Mouse (Mus musculus): ENCODE measurements around the gene Ttll9. TPM values are rescaled to one million over a fixed set of nuclear protein-coding genes. Genes with fewer than 3 reads are reported as not detected.
A peak's percentile ranks its signal among the peaks of the same experiment; 100 is the strongest.

Ttll9 gene
- polyA plus RNA-seq, 1 experiment from 2014 or later: 1.1 TPM

DNA sequence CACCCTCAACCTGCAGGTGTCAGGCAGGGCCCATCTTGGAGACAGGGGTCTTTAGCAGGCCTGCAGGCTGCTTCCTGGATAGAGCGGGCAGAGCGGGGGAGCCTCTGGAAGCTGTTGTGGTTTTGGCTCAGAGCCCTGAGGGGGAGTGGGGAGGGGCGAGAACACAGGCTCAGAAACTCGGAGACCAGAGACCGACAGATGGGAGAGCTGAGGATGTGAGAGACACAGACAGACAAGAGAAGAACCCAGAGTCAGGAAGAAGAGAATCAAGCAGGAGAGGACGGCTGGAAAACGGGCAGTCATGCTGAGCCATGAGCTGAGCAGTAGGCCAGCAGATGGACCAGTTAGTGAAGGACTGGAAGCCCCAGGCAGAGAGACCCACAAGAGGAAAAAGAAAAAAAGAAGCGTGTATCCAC is 83.6 kb downstream of the Ttll9 start:
- Histone ChIP-seq H3K9ac (ENCODE audit: low read depth, low read length) (no peak overlapping the region), H3K27ac (replicated peaks; ENCODE audit: low read depth, low read length) (no peak overlapping the region), H3K4me1 (ENCODE audit: control insufficient read depth, insufficient read depth, low read length) (peaks cover 17% of the 10 kb centered on the region), H3K36me3 (ENCODE audit: control insufficient read depth, insufficient read depth, low read length) (no peaks in the 10 kb centered on the region), H3K27me3 (replicated peaks; ENCODE audit: control insufficient read depth, insufficient read depth, low read length) (peaks cover 3% of the 10 kb centered on the region), H3K9me3 (ENCODE audit: control insufficient read depth, low read length) (no peaks in the 10 kb centered on the region), H3K4me2 (ENCODE audit: low read depth, low read length) (no peak overlapping the region), H3K4me3 (ENCODE audit: low read depth, low read length) (no peak overlapping the region)
- WGBS: 15% methylated on average over 8 of the region's 8 CpGs
- ATAC-seq (ENCODE audit: low read depth): no peak; the same call in 1 of the 2 replicates
- DNase-seq (ENCODE audit: low spot score): peak; percentile 83

DNA sequence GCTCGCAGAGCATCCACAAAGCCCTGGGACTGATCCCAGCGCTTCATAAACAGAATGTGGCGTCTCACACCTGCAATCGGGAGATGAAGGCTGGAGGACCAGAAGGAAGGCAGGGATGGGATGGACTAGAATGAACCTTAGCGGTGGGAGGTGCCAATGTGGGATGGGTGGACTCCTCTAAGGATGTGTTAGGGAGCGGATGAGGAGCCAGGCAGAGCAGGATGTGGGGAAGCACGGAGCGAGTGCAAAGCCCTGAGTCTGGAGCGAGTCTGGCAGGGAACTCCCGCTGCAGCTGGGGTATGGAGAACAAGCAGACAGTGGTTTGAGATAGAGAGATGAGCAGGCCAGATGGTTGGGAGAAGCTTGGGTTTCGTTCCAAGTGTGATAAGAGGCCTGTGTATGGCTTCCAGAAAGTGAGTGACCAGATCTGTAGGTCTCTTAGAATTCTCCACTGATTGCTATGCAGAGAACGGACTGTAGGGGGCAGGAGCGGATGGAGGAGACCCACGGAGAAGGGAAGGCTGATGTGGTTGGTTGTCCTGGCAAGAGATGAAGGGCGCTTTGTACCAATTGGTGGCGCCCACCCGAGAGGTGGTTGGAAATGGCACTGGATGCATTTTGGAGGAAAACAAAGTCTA is 85.7 kb downstream of the Ttll9 start:
- Histone ChIP-seq H3K9ac (ENCODE audit: low read depth, low read length) (no peak overlapping the region), H3K27ac (replicated peaks; ENCODE audit: low read depth, low read length) (no peak overlapping the region), H3K36me3 (ENCODE audit: control insufficient read depth, insufficient read depth, low read length) (no peaks in the 10 kb centered on the region), H3K9me3 (ENCODE audit: control insufficient read depth, low read length) (no peaks in the 10 kb centered on the region), H3K4me2 (ENCODE audit: low read depth, low read length) (no peak overlapping the region), H3K27me3 (replicated peaks; ENCODE audit: control insufficient read depth, insufficient read depth, low read length) (peaks cover 21% of the 10 kb centered on the region), H3K4me1 (ENCODE audit: control insufficient read depth, insufficient read depth, low read length) (peaks cover 17% of the 10 kb centered on the region), H3K4me3 (ENCODE audit: low read depth, low read length) (no peak overlapping the region)
- ATAC-seq (ENCODE audit: low read depth) (no peak), DNase-seq (ENCODE audit: low spot score) (peak; percentile 41)
- 45% methylated on average over 17 of the region's 17 CpGs for WGBS

DNA sequence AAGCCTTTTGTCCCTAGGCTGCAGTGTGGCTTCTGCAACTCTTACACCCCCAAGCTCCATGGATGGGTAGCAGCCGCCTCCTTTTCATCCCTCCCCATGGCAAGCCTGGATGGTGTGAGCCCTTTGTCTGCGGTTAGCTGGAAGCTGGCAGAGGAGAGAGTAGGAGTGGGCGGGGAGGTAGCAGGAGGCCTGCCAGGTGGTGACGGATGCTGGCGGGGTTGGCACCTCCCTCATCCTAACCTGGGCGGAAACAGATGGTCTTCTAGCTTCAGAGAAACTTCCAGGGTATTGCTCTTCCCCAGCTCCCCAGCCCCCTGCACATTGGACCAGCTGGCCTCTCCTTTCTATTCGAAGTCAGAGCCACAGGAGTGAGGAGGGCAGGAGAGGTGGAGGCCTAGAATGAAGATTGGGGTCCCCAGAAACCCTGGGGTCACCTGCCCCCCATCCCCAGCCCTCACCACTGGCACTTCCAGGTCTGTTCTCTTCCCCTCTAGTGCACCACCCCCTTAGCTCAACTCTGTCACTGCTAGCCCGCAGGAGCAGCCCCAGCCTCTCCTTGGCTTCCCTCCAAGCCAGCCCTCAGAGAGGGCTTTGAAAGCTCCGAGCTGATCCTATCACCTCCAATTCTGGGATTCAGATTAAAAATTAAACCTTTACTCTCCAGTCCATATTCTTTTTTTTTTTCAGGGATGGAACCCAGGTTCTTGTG is 87.2 kb downstream of the Ttll9 start:
- H3K9ac ChIP-seq (ENCODE audit: low read depth, low read length): no peak overlapping the region
- peaks cover 27% of the 10 kb centered on the region for H3K27me3 ChIP-seq (replicated peaks; ENCODE audit: control insufficient read depth, insufficient read depth, low read length)
- no peak overlapping the region for H3K4me3 ChIP-seq (ENCODE audit: low read depth, low read length)
- 36% methylated on average over 7 of the region's 9 CpGs for WGBS
- H3K4me2 ChIP-seq (ENCODE audit: low read depth, low read length): no peak overlapping the region
- peak; percentile 59 for DNase-seq (ENCODE audit: low spot score)
- peaks cover 17% of the 10 kb centered on the region for H3K4me1 ChIP-seq (ENCODE audit: control insufficient read depth, insufficient read depth, low read length)
- no peaks in the 10 kb centered on the region for H3K9me3 ChIP-seq (ENCODE audit: control insufficient read depth, low read length)
- H3K36me3 ChIP-seq (ENCODE audit: control insufficient read depth, insufficient read depth, low read length): no peaks in the 10 kb centered on the region
- H3K27ac ChIP-seq (replicated peaks; ENCODE audit: low read depth, low read length): no peak overlapping the region
- peak; percentile 64 for ATAC-seq (ENCODE audit: low read depth)

DNA sequence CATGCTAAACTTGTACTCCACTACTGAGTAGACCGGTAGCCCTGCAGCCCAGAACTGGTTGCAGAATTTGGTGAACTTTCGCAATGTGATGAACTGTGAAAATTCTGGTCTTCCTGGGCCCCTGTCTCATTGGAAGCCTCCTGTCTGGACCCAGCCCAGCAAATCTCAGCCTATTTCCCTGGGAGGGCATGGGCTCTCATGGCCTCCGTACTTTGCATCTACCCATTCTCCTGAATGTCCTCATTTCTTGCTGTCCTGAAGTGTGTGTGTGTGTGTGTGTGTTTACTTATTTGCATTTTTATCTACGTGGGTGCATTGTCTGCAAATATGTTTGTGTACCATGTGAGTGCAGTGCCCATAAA is 87.7 kb downstream of the Ttll9 start:
- Histone ChIP-seq H3K4me1 (ENCODE audit: control insufficient read depth, insufficient read depth, low read length) (peaks cover 17% of the 10 kb centered on the region), H3K27ac (replicated peaks; ENCODE audit: low read depth, low read length) (no peak overlapping the region), H3K9ac (ENCODE audit: low read depth, low read length) (no peak overlapping the region), H3K4me3 (ENCODE audit: low read depth, low read length) (no peak overlapping the region), H3K27me3 (replicated peaks; ENCODE audit: control insufficient read depth, insufficient read depth, low read length) (peaks cover 27% of the 10 kb centered on the region), H3K9me3 (ENCODE audit: control insufficient read depth, low read length) (no peaks in the 10 kb centered on the region), H3K4me2 (ENCODE audit: low read depth, low read length) (no peak overlapping the region), H3K36me3 (ENCODE audit: control insufficient read depth, insufficient read depth, low read length) (no peaks in the 10 kb centered on the region)
- 78% methylated on average over 4 of the region's 4 CpGs for WGBS
- ATAC-seq (ENCODE audit: low read depth) (no peak), DNase-seq (ENCODE audit: low spot score) (no peak)

DNA sequence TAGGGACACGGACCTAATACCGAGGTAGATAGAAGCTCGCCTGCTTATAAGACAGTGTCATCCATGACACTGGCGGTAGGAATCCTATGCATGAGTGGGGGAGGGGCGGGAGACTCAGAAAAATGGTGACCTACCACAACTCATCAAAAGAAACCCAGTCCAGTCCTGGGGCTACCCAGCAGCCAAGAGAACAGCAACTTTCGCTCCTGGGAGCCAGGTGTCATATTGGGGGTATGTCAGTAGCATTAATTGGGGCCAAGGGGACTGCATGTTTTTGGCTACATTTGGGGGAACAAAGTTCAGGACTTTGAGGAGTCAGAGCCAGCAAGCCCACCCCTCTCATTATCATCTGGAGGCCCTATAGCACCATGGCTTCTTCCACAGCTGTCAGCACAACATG is 88.8 kb downstream of the Ttll9 start:
- Histone ChIP-seq H3K27me3 (replicated peaks; ENCODE audit: control insufficient read depth, insufficient read depth, low read length) (peaks cover 27% of the 10 kb centered on the region), H3K36me3 (ENCODE audit: control insufficient read depth, insufficient read depth, low read length) (no peaks in the 10 kb centered on the region), H3K4me2 (ENCODE audit: low read depth, low read length) (no peak overlapping the region), H3K4me1 (ENCODE audit: control insufficient read depth, insufficient read depth, low read length) (peaks cover 11% of the 10 kb centered on the region), H3K4me3 (ENCODE audit: low read depth, low read length) (no peak overlapping the region), H3K27ac (replicated peaks; ENCODE audit: low read depth, low read length) (no peak overlapping the region), H3K9me3 (ENCODE audit: control insufficient read depth, low read length) (no peaks in the 10 kb centered on the region), H3K9ac (ENCODE audit: low read depth, low read length) (no peak overlapping the region)
- 73% methylated on average over 6 of the region's 6 CpGs for WGBS
- DNase-seq (ENCODE audit: low spot score): no peak
- ATAC-seq (ENCODE audit: low read depth): no peak

DNA sequence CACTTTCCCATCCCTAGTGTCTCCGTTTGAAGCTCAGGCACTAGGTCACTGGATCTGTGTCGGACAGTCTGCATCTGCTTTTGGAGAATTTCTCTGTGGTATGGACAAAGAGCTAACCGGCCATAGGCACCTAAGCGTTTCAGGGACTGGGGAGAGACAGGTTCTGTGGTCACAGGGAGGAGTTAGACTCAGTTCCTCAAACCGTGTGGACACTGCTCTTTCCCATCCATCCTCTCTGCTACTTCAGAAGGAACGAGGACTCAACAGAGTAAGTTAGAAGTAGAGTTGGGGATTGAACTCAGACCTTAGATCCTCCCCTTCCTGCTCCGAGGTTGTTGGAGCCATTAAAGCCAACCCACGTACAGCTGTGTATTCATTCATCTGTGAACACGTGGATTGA is 89.3 kb downstream of the Ttll9 start:
- Histone ChIP-seq H3K36me3 (ENCODE audit: control insufficient read depth, insufficient read depth, low read length) (no peaks in the 10 kb centered on the region), H3K27me3 (replicated peaks; ENCODE audit: control insufficient read depth, insufficient read depth, low read length) (peaks cover 27% of the 10 kb centered on the region), H3K9ac (ENCODE audit: low read depth, low read length) (no peak overlapping the region), H3K4me1 (ENCODE audit: control insufficient read depth, insufficient read depth, low read length) (peaks cover 9% of the 10 kb centered on the region), H3K27ac (replicated peaks; ENCODE audit: low read depth, low read length) (no peak overlapping the region), H3K4me3 (ENCODE audit: low read depth, low read length) (no peak overlapping the region), H3K4me2 (ENCODE audit: low read depth, low read length) (no peak overlapping the region), H3K9me3 (ENCODE audit: control insufficient read depth, low read length) (no peaks in the 10 kb centered on the region)
- WGBS: 77% methylated on average over 9 of the region's 9 CpGs
- ATAC-seq (ENCODE audit: low read depth) (no peak), DNase-seq (ENCODE audit: low spot score) (no peak)

DNA sequence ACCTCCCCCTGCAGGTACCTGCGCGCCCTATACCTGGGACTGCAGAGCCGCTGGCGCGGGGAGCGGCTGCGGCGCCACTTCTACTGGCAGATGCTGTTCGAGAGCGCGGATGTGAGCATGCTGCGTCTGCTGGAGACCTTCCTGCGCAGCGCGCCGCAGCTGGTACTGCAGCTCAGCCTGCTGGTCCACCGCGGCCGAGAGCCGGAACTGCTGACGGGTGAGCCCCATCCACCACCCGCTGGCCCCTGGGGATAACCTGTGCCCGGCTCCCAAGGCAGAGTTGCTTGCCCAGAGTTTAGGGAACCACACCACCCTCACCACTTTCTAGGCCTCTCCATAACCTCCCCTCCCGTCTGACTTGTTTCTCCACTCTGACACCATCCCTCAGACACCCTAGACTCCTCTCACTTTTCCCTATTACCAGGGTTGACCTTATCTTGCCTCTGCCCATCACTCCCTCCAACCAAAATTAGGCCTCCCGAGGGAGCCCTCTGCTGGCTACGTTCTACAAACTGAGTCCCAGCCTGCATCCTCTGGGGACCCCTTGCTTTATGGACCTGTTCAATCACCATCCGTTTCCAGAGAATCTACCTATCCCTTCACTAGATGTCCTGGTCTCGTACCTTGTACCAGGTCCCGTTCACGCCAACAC is 90.5 kb downstream of the Ttll9 start:
- WGBS: 10% methylated on average over 23 of the region's 30 CpGs
- H3K27me3 ChIP-seq (replicated peaks; ENCODE audit: control insufficient read depth, insufficient read depth, low read length): peaks cover 27% of the 10 kb centered on the region
- H3K4me2 ChIP-seq (ENCODE audit: low read depth, low read length): peak overlapping the region; percentile 10; the same call in 1 of the 2 replicates
- H3K27ac ChIP-seq (replicated peaks; ENCODE audit: low read depth, low read length): no peak overlapping the region
- no peaks in the 10 kb centered on the region for H3K9me3 ChIP-seq (ENCODE audit: control insufficient read depth, low read length)
- peaks cover 9% of the 10 kb centered on the region for H3K4me1 ChIP-seq (ENCODE audit: control insufficient read depth, insufficient read depth, low read length)
- H3K4me3 ChIP-seq (ENCODE audit: low read depth, low read length): no peak overlapping the region
- DNase-seq (ENCODE audit: low spot score): no peak
- ATAC-seq (ENCODE audit: low read depth): no peak
- H3K36me3 ChIP-seq (ENCODE audit: control insufficient read depth, insufficient read depth, low read length): no peaks in the 10 kb centered on the region
- no peak overlapping the region for H3K9ac ChIP-seq (ENCODE audit: low read depth, low read length)

DNA sequence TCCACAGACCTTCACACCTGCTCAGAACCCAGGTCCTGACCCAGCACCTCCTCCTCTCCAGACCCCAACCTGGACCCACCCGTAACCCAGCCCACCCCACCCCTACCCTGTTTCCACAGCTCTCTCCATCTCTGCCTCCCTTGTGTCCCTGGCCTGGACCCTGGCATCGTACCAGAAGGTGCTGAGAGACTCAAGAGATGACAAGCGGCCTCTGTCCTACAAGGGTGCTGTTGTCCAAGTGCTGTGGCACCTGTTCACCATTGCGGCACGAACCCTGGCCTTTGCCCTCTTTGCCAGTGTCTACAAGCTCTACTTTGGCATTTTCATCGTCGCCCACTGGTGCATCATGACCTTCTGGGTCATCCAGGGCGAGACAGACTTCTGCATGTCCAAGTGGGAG is 91.6 kb downstream of the Ttll9 start:
- no peak overlapping the region for H3K27ac ChIP-seq (replicated peaks; ENCODE audit: low read depth, low read length)
- ATAC-seq (ENCODE audit: low read depth) (no peak), DNase-seq (ENCODE audit: low spot score) (no peak)
- no peak overlapping the region for H3K4me3 ChIP-seq (ENCODE audit: low read depth, low read length)
- no peaks in the 10 kb centered on the region for H3K36me3 ChIP-seq (ENCODE audit: control insufficient read depth, insufficient read depth, low read length)
- no peak overlapping the region for H3K4me2 ChIP-seq (ENCODE audit: low read depth, low read length)
- H3K27me3 ChIP-seq (replicated peaks; ENCODE audit: control insufficient read depth, insufficient read depth, low read length): peaks cover 27% of the 10 kb centered on the region
- no peaks in the 10 kb centered on the region for H3K9me3 ChIP-seq (ENCODE audit: control insufficient read depth, low read length)
- H3K9ac ChIP-seq (ENCODE audit: low read depth, low read length): no peak overlapping the region
- H3K4me1 ChIP-seq (ENCODE audit: control insufficient read depth, insufficient read depth, low read length): peaks cover 9% of the 10 kb centered on the region
- 86% methylated on average over 8 of the region's 8 CpGs for WGBS

Measured in embryonic facial prominence, embryonic 14.5 days (tissue).